ENCODE assay signal across 40 mouse cellular contexts in genomic region chr17:36488181-36488580, GRCm38 (mm10). TPM values are rescaled to one million over a fixed set of nuclear protein-coding genes. Genes with fewer than 3 reads are reported as not detected.
"Had no signal": no experiment of that assay in that cellular context is flagged by ENCODE, and none has a peak within 500 bp of the region (broad histone marks: within the 10 kb centered on the region; RNA-seq: fewer than 3 reads in every experiment).

No protein-coding gene starts in this region.

RNA-seq across cellular contexts. Expression of gene H2-M10.4, which starts 26.0 kb away (rescaled TPM):
- total RNA-seq: left cerebral cortex, postnatal 10 days; left cerebral cortex, postnatal 14 days; left cerebral cortex, postnatal 25 days; left cerebral cortex, postnatal 36 days; left cerebral cortex, postnatal 4 days; liver, adult 2 months; megakaryocyte progenitor cell, adult 5-6 weeks; megakaryocyte, adult 5-6 weeks; megakaryocyte-erythroid progenitor cell, adult 5-6 weeks; midbrain, postnatal 0 days; monocyte, adult 5-6 weeks had no signal
- polyA plus RNA-seq: limb, embryonic 10.5 days; limb, embryonic 11.5 days; limb, embryonic 12.5 days; limb, embryonic 13.5 days; limb, embryonic 14.5 days; limb, embryonic 15.5 days; liver, adult 2 months; liver, embryonic 11.5 days; liver, embryonic 12.5 days; liver, embryonic 13.5 days; liver, embryonic 14.5 days; liver, embryonic 15.5 days; liver, embryonic 16.5 days; liver, postnatal 0 days; lung, adult 2 months; lung, embryonic 14.5 days; lung, embryonic 15.5 days; lung, embryonic 16.5 days; lung, postnatal 0 days; macrophage; midbrain, embryonic 10.5 days; midbrain, embryonic 11.5 days; midbrain, embryonic 12.5 days; midbrain, embryonic 13.5 days; midbrain, embryonic 14.5 days; midbrain, embryonic 15.5 days; midbrain, embryonic 16.5 days; midbrain, postnatal 0 days; myocyte; neural tube, embryonic 11.5 days; neural tube, embryonic 12.5 days had no signal

RNA-seq across cellular contexts. Expression of gene H2-M11, which starts 58.7 kb away (rescaled TPM):
- total RNA-seq: left cerebral cortex, postnatal 10 days; left cerebral cortex, postnatal 14 days; left cerebral cortex, postnatal 25 days; left cerebral cortex, postnatal 36 days; left cerebral cortex, postnatal 4 days; liver, adult 2 months; megakaryocyte progenitor cell, adult 5-6 weeks; megakaryocyte, adult 5-6 weeks; megakaryocyte-erythroid progenitor cell, adult 5-6 weeks; midbrain, postnatal 0 days; monocyte, adult 5-6 weeks had no signal
- polyA plus RNA-seq: limb, embryonic 10.5 days; limb, embryonic 11.5 days; limb, embryonic 12.5 days; limb, embryonic 13.5 days; limb, embryonic 14.5 days; limb, embryonic 15.5 days; liver, adult 2 months; liver, embryonic 11.5 days; liver, embryonic 12.5 days; liver, embryonic 13.5 days; liver, embryonic 14.5 days; liver, embryonic 15.5 days; liver, embryonic 16.5 days; liver, postnatal 0 days; lung, adult 2 months; lung, embryonic 14.5 days; lung, embryonic 15.5 days; lung, embryonic 16.5 days; lung, postnatal 0 days; macrophage; midbrain, embryonic 10.5 days; midbrain, embryonic 11.5 days; midbrain, embryonic 12.5 days; midbrain, embryonic 13.5 days; midbrain, embryonic 14.5 days; midbrain, embryonic 15.5 days; midbrain, embryonic 16.5 days; midbrain, postnatal 0 days; myocyte; neural tube, embryonic 11.5 days had no signal
